Mouse (Mus musculus): ENCODE results near the gene Gm17087. TPM values are rescaled to one million over a fixed set of nuclear protein-coding genes. Genes with fewer than 3 reads are reported as not detected.

Gene Gm17087
- total and polyA plus RNA-seq, 3 experiments: not detected

GRCm38 (mm10) chr17:8562886-8563280 is 3.9 kb downstream of the Gm17087 start:
- H3K79me2 ChIP-seq (replicated peaks; ENCODE audit: control insufficient read depth, insufficient read depth, low read length): no peaks in the 10 kb centered on the region
- no peak for DNase-seq
- H3K27ac ChIP-seq: no peak overlapping the region
- H3K4me3 ChIP-seq: no peak overlapping the region
- no peaks in the 10 kb centered on the region for H3K36me3 ChIP-seq (ENCODE audit: control insufficient read depth, insufficient read depth, low read length)
- no peaks in the 10 kb centered on the region for H3K4me1 ChIP-seq (ENCODE audit: control insufficient read depth, insufficient read depth, low read length)
- H3K9ac ChIP-seq (ENCODE audit: low read depth, low read length): no peak overlapping the region
- intact Hi-C loops (cut with DNase I): no loop called here
- WGBS: 44% methylated on average over 1 of the region's 1 CpGs
- no peak for TF ChIP-seq EP300 (IDR thresholded peaks at IDR 0.05; ENCODE audit: insufficient read depth, low read depth, low read length)
- no peak for TF ChIP-seq CTCF (IDR thresholded peaks at IDR 0.05)
- TF ChIP-seq POLR2A (IDR thresholded peaks at IDR 0.05; ENCODE audit: insufficient read depth, low read depth, low read length): no peak
- H3K27me3 ChIP-seq (ENCODE audit: control insufficient read depth, insufficient read depth, low read length): no peaks in the 10 kb centered on the region

GRCm38 (mm10) chr17:8562101-8562885 is 4.5 kb downstream of the Gm17087 start:
- Histone ChIP-seq H3K27me3 (ENCODE audit: control insufficient read depth, insufficient read depth, low read length) (no peaks in the 10 kb centered on the region), H3K4me3 (no peak overlapping the region), H3K27ac (no peak overlapping the region), H3K79me2 (replicated peaks; ENCODE audit: control insufficient read depth, insufficient read depth, low read length) (no peaks in the 10 kb centered on the region), H3K9ac (ENCODE audit: low read depth, low read length) (no peak overlapping the region), H3K36me3 (ENCODE audit: control insufficient read depth, insufficient read depth, low read length) (no peaks in the 10 kb centered on the region), H3K4me1 (ENCODE audit: control insufficient read depth, insufficient read depth, low read length) (no peaks in the 10 kb centered on the region)
- TF ChIP-seq POLR2A (IDR thresholded peaks at IDR 0.05; ENCODE audit: insufficient read depth, low read depth, low read length) (no peak), CTCF (IDR thresholded peaks at IDR 0.05) (no peak), EP300 (IDR thresholded peaks at IDR 0.05; ENCODE audit: insufficient read depth, low read depth, low read length) (no peak)
- 72% methylated on average over 14 of the region's 14 CpGs for WGBS
- no peak for DNase-seq
- intact Hi-C loops (cut with DNase I): no loop called here

- intact Hi-C loops (cut with DNase I): no loop called here
- TF ChIP-seq CTCF (IDR thresholded peaks at IDR 0.05) (no peak), EP300 (IDR thresholded peaks at IDR 0.05; ENCODE audit: insufficient read depth, low read depth, low read length) (no peak), POLR2A (IDR thresholded peaks at IDR 0.05; ENCODE audit: insufficient read depth, low read depth, low read length) (no peak)
Measured at GRCm38 (mm10) chr17:8557926-8558325, 8.8 kb downstream of the Gm17087 start.

GRCm38 (mm10) chr17:8556223-8556622 is 10.5 kb downstream of the Gm17087 start:
- intact Hi-C loops (cut with DNase I): no loop called here
- Histone ChIP-seq H3K36me3 (ENCODE audit: control insufficient read depth, insufficient read depth, low read length) (no peaks in the 10 kb centered on the region), H3K27ac (no peak overlapping the region), H3K79me2 (replicated peaks; ENCODE audit: control insufficient read depth, insufficient read depth, low read length) (no peaks in the 10 kb centered on the region), H3K27me3 (ENCODE audit: control insufficient read depth, insufficient read depth, low read length) (no peaks in the 10 kb centered on the region), H3K4me3 (no peak overlapping the region), H3K4me1 (ENCODE audit: control insufficient read depth, insufficient read depth, low read length) (no peaks in the 10 kb centered on the region), H3K9ac (ENCODE audit: low read depth, low read length) (no peak overlapping the region)
- TF ChIP-seq EP300 (IDR thresholded peaks at IDR 0.05; ENCODE audit: insufficient read depth, low read depth, low read length): no peak
- TF ChIP-seq POLR2A (IDR thresholded peaks at IDR 0.05; ENCODE audit: insufficient read depth, low read depth, low read length): no peak
- TF ChIP-seq CTCF (IDR thresholded peaks at IDR 0.05): no peak
- DNase-seq: no peak
- WGBS: 46% methylated on average over 6 of the region's 6 CpGs

More at GRCm38 (mm10) chr17:8557926-8558325, 8.8 kb downstream of the Gm17087 start:
- WGBS: 50% methylated on average over 8 of the region's 8 CpGs
- no peak overlapping the region for H3K4me3 ChIP-seq
- DNase-seq: no peak
- no peak overlapping the region for H3K9ac ChIP-seq (ENCODE audit: low read depth, low read length)
- H3K36me3 ChIP-seq (ENCODE audit: control insufficient read depth, insufficient read depth, low read length): no peaks in the 10 kb centered on the region
- no peaks in the 10 kb centered on the region for H3K79me2 ChIP-seq (replicated peaks; ENCODE audit: control insufficient read depth, insufficient read depth, low read length)
- H3K27ac ChIP-seq: no peak overlapping the region
- H3K27me3 ChIP-seq (ENCODE audit: control insufficient read depth, insufficient read depth, low read length): no peaks in the 10 kb centered on the region
- no peaks in the 10 kb centered on the region for H3K4me1 ChIP-seq (ENCODE audit: control insufficient read depth, insufficient read depth, low read length)

- intact Hi-C loops (cut with DNase I): no loop called here
- H3K9ac ChIP-seq (ENCODE audit: low read depth, low read length): no peak overlapping the region
- no peak overlapping the region for H3K27ac ChIP-seq
- no peaks in the 10 kb centered on the region for H3K4me1 ChIP-seq (ENCODE audit: control insufficient read depth, insufficient read depth, low read length)
- 42% methylated on average over 9 of the region's 9 CpGs for WGBS
- no peaks in the 10 kb centered on the region for H3K36me3 ChIP-seq (ENCODE audit: control insufficient read depth, insufficient read depth, low read length)
- no peaks in the 10 kb centered on the region for H3K79me2 ChIP-seq (replicated peaks; ENCODE audit: control insufficient read depth, insufficient read depth, low read length)
- TF ChIP-seq POLR2A (IDR thresholded peaks at IDR 0.05; ENCODE audit: insufficient read depth, low read depth, low read length) (no peak), EP300 (IDR thresholded peaks at IDR 0.05; ENCODE audit: insufficient read depth, low read depth, low read length) (no peak), CTCF (IDR thresholded peaks at IDR 0.05) (no peak)
- no peak for DNase-seq
- no peak overlapping the region for H3K4me3 ChIP-seq
- H3K27me3 ChIP-seq (ENCODE audit: control insufficient read depth, insufficient read depth, low read length): peaks cover 1% of the 10 kb centered on the region; the same call in 1 of the 2 replicates
Measured at GRCm38 (mm10) chr17:8555785-8556184, 11.0 kb downstream of the Gm17087 start.

GRCm38 (mm10) chr17:8554219-8554618 is 12.5 kb downstream of the Gm17087 start:
- 83% methylated on average over 6 of the region's 6 CpGs for WGBS
- Histone ChIP-seq H3K9ac (ENCODE audit: low read depth, low read length) (no peak overlapping the region), H3K36me3 (ENCODE audit: control insufficient read depth, insufficient read depth, low read length) (no peaks in the 10 kb centered on the region), H3K27ac (no peak overlapping the region), H3K27me3 (ENCODE audit: control insufficient read depth, insufficient read depth, low read length) (peaks cover 1% of the 10 kb centered on the region; the same call in 1 of the 2 replicates), H3K4me3 (no peak overlapping the region), H3K4me1 (ENCODE audit: control insufficient read depth, insufficient read depth, low read length) (no peaks in the 10 kb centered on the region), H3K79me2 (replicated peaks; ENCODE audit: control insufficient read depth, insufficient read depth, low read length) (no peaks in the 10 kb centered on the region)
- TF ChIP-seq CTCF (IDR thresholded peaks at IDR 0.05): no peak
- TF ChIP-seq EP300 (IDR thresholded peaks at IDR 0.05; ENCODE audit: insufficient read depth, low read depth, low read length): no peak
- TF ChIP-seq POLR2A (IDR thresholded peaks at IDR 0.05; ENCODE audit: insufficient read depth, low read depth, low read length): no peak
- DNase-seq: no peak
- intact Hi-C loops (cut with DNase I): no loop called here

All from heart, adult 2 months (tissue).